Mouse (Mus musculus) gastrocnemius, postnatal 14 days (tissue): ENCODE results near the gene Tmbim6. TPM values are rescaled to one million over a fixed set of nuclear protein-coding genes. Genes with fewer than 3 reads are reported as not detected.
"Not testable (repeated sequence)": the region's sequence is repeated elsewhere in the genome, so short reads cannot be mapped to it uniquely, and the experiment has no call there.

Experiments used
- DNase-seq: peaks from one replicate; pipeline ENCODE4 v3.0.0; 2021; ENCODE audit warnings: mixed read lengths
- intact Hi-C: fragments of 180-260 bp; cut with DNase I; formaldehyde crosslinking; loops from one replicate; pipeline ENCODE4 v1.15.1; 2025; ENCODE audit warnings: low total_unique reads
- total RNA-seq, 2 experiments: library from RNA; stranded (reverse); gene quantifications; 2 replicates each; pipeline ENCODE4 v1.2.3; 2021

Gene Tmbim6
- total RNA-seq, 2 experiments from 2014 or later, result 167 to 170 TPM

DNA sequence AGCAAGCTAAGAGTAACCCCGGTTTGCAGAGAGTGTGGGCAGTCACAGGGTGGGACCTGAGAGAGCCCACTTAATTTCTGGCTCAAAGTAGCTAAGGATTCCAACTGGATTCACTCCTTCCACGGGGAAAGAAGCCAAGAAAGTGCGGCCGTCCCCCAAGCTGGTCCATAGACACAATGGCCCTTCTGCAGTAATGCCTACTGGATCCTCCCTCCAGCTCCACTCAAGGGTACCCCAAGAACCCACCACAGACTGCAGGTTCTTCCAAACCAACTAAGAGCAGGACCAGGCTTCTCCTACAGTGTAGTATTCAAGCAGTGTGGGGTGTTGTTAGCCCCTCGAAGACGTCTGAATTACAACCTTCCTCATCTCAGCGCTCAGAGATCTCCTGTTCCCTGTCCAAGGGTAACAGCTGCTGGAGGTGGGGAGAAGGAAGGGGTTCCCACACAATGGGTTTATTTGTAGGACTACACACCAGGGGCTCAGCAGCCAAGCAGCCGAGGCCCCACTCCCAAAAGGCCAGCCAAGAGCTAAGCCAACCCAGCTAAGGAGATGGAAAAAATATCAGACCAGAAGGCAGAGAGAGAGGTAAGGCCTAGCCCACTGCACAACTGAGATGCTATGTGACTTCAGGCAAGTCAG is 48.3 kb downstream of the Tmbim6 start:
- peak; percentile 35 for DNase-seq
- intact Hi-C loops, result no loop called here

DNA sequence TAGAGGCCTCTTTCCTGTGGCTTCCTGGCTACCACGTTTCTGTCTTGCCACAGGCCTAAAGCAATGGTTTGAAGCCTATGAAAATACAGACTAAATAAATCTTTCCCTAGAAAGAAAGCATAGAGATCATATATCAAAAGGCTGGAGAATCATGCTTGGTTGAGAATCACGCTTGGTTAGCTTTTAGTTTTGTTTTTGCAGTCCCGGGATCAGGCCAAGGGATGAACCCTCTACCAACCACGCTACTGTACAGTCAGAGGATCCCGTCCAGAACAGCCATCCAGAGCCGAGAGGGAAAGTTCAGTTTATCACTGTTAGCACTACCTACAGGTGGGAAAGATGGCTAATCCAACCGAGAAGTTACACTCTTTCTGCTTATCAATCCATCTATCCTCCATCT is 49.7 kb downstream of the Tmbim6 start:
- intact Hi-C loops, result no loop called here
- DNase-seq, result no peak

DNA sequence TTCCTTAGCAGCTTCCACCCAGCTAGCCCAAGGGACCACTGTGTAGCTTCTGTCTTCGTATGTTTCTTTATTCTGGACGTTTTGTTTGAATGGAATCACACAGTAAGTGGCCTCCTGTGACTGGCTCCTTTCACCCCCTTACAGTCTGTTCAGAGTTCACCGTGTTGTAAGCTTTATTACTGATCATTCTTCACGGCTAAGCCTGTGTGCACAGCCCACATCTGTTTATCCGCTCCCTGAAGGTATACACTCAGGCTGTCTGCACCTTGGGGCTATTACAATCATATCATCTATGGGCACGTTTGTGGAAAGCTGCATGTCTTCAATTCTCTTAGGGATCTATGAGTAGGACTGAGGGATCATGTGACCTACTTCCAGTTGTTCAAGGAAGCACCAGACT is 52.9 kb downstream of the Tmbim6 start:
- peak; percentile 0 for DNase-seq
- intact Hi-C loops, result no loop called here

DNA sequence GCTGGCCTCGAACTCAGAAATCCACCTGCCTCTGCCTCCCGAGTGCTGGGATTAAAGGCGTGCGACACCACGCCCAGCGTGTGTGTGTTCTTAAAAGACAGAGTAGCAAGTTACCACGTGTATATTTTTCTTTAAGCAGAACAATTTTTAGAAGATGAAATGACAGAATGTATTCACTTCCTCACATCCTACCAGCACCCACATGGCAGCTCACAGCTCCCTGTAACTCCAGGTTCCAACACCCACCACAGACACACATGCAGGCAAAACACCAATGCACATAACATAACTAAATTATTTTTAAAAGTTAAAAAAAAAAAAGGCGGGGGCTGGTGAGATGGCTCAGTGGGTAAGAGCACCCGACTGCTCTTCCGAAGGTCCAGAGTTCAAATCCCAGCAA is 53.5 kb downstream of the Tmbim6 start:
- intact Hi-C loops, result not testable (repeated sequence)
- peak; percentile 0 for DNase-seq

GRCm38 (mm10) chr15:99449131-99449750 is 56.6 kb downstream of the Tmbim6 start:
- intact Hi-C loops, result no loop called here
- peak; percentile 71 for DNase-seq

DNA sequence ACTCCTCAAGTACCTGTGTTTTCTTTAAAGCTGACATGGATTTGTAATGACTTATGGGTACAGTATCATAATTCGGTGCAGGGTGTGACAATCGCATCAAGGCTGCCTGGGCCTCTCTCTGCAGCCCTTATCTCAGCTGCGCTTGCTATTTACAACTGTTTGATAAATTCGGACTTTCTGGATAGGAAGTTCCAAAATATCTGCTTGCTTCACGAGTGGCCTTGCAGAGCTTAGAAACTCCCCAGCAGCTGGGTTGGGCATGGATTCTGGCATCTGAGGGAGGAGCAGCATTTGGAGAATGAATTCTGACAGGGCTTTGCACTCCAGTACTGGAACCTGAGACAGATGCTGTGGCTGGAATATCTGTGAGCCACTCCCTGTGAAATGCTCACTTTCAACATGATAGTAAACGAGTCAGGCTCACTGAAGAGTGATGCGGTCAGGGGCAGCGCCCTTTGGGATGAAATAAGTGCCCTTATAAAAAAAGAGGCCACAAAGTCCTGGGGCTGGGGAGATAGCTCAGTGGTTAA is 57.1 kb downstream of the Tmbim6 start:
- no peak for DNase-seq
- intact Hi-C loops, result no loop called here

- DNase-seq, result no peak
- intact Hi-C loops, result no loop called here
Observed at GRCm38 (mm10) chr15:99453153-99453900, 60.6 kb downstream of the Tmbim6 start.

DNA sequence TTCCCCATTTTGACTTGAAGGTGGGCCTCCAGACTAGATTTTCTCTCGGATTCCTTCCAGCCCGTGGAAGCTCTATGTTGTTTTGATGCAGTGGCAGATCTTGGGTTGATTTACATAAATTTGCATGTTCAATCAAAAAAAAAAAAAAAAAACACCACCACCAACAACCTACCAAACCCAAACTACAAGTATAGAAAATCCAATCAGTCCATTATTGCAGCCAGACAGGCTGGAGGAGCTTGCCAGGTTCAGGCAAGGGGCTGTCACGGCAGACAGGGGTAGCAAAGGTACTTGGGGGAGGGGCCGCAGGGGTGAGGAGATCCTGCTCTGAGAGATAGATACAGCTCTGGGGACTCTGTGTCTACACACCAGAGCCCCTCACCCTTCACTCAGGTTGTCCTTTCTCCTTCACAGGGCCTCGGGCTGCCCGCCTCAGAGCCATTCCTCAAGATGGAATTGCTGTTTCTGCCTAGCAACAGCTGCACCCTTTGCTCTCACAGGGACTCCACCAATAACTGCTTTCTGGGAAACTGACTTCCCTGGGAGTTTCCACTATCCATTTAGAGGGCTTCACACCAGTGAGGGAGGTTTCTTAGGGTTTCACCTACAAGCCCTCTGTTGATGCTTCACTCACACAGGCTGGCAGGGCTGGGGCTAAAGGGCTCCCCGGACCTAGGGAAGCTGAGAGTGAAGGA is 62.0 kb downstream of the Tmbim6 start:
- intact Hi-C loops, result no loop called here
- DNase-seq, result no peak

GRCm38 (mm10) chr15:99455415-99455814 is 62.7 kb downstream of the Tmbim6 start:
- no peak for DNase-seq
- intact Hi-C loops, result no loop called here

- intact Hi-C loops, result no loop called here
- DNase-seq, result no peak
Observed at GRCm38 (mm10) chr15:99456338-99456962, 63.8 kb downstream of the Tmbim6 start.

- peak; percentile 75 for DNase-seq
- intact Hi-C loops, result no loop called here
Observed at GRCm38 (mm10) chr15:99456963-99457605, 64.4 kb downstream of the Tmbim6 start.

GRCm38 (mm10) chr15:99457606-99458401 is 65.1 kb downstream of the Tmbim6 start, which contains the start of gene Nckap5l:
Nckap5l (minus strand) TSS chr15:99457748.
- intact Hi-C loops, result no loop called here
- peak; percentile 94 for DNase-seq

Other genes with a start within 250 kb of the Tmbim6 start
- not detected for gene Kcnh3, start 168.0 kb upstream of the Tmbim6 start, total RNA-seq
- gene Mcrs1, start 140.9 kb upstream of the Tmbim6 start, total RNA-seq, result 10 to 100 TPM; 34.4 to 37.2 TPM
- gene Prpf40b, start 97.8 kb upstream of the Tmbim6 start, total RNA-seq, result 10 to 100 TPM; 18.4 to 20.8 TPM
- not detected for gene Fam186b, start 97.0 kb upstream of the Tmbim6 start, total RNA-seq
- gene Fmnl3, start 22.4 kb upstream of the Tmbim6 start, total RNA-seq, result 10 to 100 TPM; 13.3 to 13.6 TPM
- 1 to 10 TPM; 8.5 to 10.0 TPM for gene Nckap5l, start 64.9 kb downstream of the Tmbim6 start, total RNA-seq
- 1 to 10 TPM; 3.9 to 5.0 TPM for gene Bcdin3d, start 81.8 kb downstream of the Tmbim6 start, total RNA-seq
- under 1 TPM; 0.14 to 0.16 TPM for gene Faim2, start 135.3 kb downstream of the Tmbim6 start, total RNA-seq
- gene Aqp2, start 186.2 kb downstream of the Tmbim6 start, total RNA-seq, result not detected
- gene Aqp5, start 197.9 kb downstream of the Tmbim6 start, total RNA-seq, result not detected
- not detected for gene Aqp6, start 208.5 kb downstream of the Tmbim6 start, total RNA-seq